Comparison of ENCODE assay signal across 27 mouse cellular contexts in the genomic region with DNA sequence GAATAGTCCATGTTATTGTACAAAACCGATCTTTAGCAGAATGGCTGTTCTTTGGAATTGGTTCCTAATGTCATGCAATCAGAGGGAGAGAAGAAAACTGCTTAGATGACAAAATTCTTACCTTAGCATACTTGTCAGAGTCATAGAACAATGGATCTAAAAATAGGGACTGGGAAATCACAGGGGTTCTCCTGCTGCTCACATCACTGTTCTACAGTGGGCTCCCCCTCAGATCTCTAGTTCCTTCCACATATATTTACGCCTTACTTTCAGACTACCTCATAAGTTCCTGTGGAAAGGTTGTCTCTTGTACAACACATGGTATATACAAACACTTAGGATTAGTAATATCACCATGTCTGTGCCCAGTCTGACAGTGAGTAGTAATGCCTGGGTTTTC.
"Had no signal": no experiment of that assay in that cellular context is flagged by ENCODE, and none has a peak within 500 bp of the region (broad histone marks: within the 10 kb centered on the region; RNA-seq: fewer than 3 reads in every experiment).

No protein-coding gene starts in this region.

- H3K27me3 ChIP-seq: embryonic facial prominence, embryonic 12.5 days; embryonic facial prominence, embryonic 13.5 days; embryonic facial prominence, embryonic 15.5 days; forebrain, embryonic 13.5 days; forebrain, embryonic 15.5 days had no signal

- H3K9ac ChIP-seq: embryonic facial prominence, embryonic 12.5 days; embryonic facial prominence, embryonic 13.5 days; embryonic facial prominence, embryonic 15.5 days; forebrain, embryonic 13.5 days; forebrain, embryonic 15.5 days had no signal

- H3K9me3 ChIP-seq: embryonic facial prominence, embryonic 10.5 days; embryonic facial prominence, embryonic 12.5 days; embryonic facial prominence, embryonic 13.5 days; embryonic facial prominence, embryonic 15.5 days; forebrain, embryonic 10.5 days; forebrain, embryonic 13.5 days; forebrain, embryonic 15.5 days; heart, embryonic 10.5 days had no signal

- H3K4me1 ChIP-seq: embryonic facial prominence, embryonic 10.5 days; embryonic facial prominence, embryonic 12.5 days; embryonic facial prominence, embryonic 13.5 days; embryonic facial prominence, embryonic 15.5 days; forebrain, embryonic 10.5 days; forebrain, embryonic 13.5 days; forebrain, embryonic 15.5 days; heart, embryonic 10.5 days had no signal

- DNase-seq: cerebellum, adult 2 months; cerebellum, adult 8-10 months; cerebellum, adult 9-10 months; cerebellum, adult 9-11 months; cerebellum, postnatal 10 days; cerebellum, postnatal 14 days; cerebellum, postnatal 25 days; cerebellum, postnatal 36 days; embryo, embryonic 11 days; gastrocnemius, adult 2 months; gastrocnemius, postnatal 10 days; gastrocnemius, postnatal 14 days; gastrocnemius, postnatal 25 days; gastrocnemius, postnatal 36 days; heart, adult 18-20 months; heart, adult 2 months had no signal

- H3K4me2 ChIP-seq: embryonic facial prominence, embryonic 12.5 days; embryonic facial prominence, embryonic 13.5 days; embryonic facial prominence, embryonic 15.5 days; forebrain, embryonic 13.5 days; forebrain, embryonic 15.5 days had no signal

- H3K4me3 ChIP-seq: embryonic facial prominence, embryonic 10.5 days; embryonic facial prominence, embryonic 12.5 days; embryonic facial prominence, embryonic 13.5 days; embryonic facial prominence, embryonic 15.5 days; erythroblast, embryonic 14.5 days; forebrain, embryonic 10.5 days; forebrain, embryonic 13.5 days; forebrain, embryonic 15.5 days; gastrocnemius, adult 2 months; heart, adult 2 months; heart, embryonic 10.5 days had no signal

- H3K27ac ChIP-seq: embryonic facial prominence, embryonic 10.5 days; embryonic facial prominence, embryonic 12.5 days; embryonic facial prominence, embryonic 13.5 days; embryonic facial prominence, embryonic 15.5 days; forebrain, embryonic 10.5 days; forebrain, embryonic 13.5 days; forebrain, embryonic 15.5 days; gastrocnemius, adult 2 months; heart, adult 2 months; heart, embryonic 10.5 days had no signal

- ATAC-seq: forebrain, embryonic 13.5 days; forebrain, embryonic 14.5 days; forebrain, embryonic 15.5 days; forebrain, embryonic 16.5 days had no signal

- H3K36me3 ChIP-seq: embryonic facial prominence, embryonic 10.5 days; embryonic facial prominence, embryonic 12.5 days; embryonic facial prominence, embryonic 13.5 days; embryonic facial prominence, embryonic 15.5 days; forebrain, embryonic 10.5 days; forebrain, embryonic 15.5 days; heart, embryonic 10.5 days had no signal
